Mouse (Mus musculus): Measurements from ENCODE around the gene Ep300. TPM values are rescaled to one million over a fixed set of nuclear protein-coding genes. Genes with fewer than 3 reads are reported as not detected.

Ep300 gene
- 28.4 and 37.3 TPM in 2 replicates for polyA plus RNA-seq (2014; fragmentation: Nextera tagmentation; extraction: Ambion mirVana)

- no peaks in the 10 kb centered on the region; the same call in 1 of the 2 replicates for H3K27me3 ChIP-seq (ENCODE audit: control insufficient read depth, insufficient read depth, low read length)
- peak within 1 kb of the TSS; percentile 99 for H3K9ac ChIP-seq (replicated peaks; ENCODE audit: low read depth, low read length)
- H3K4me1 ChIP-seq (ENCODE audit: control insufficient read depth, insufficient read depth, low read length), result peaks cover 25% of the 10 kb centered on the region
- peak; percentile 91 for ATAC-seq (ENCODE audit: low read depth)
- H3K9me3 ChIP-seq (ENCODE audit: control insufficient read depth, low read length), result no peaks in the 10 kb centered on the region
- peak within 1 kb of the TSS; percentile 97 for H3K4me2 ChIP-seq (ENCODE audit: low read depth, low read length)
- no peaks in the 10 kb centered on the region for H3K36me3 ChIP-seq (ENCODE audit: control insufficient read depth, insufficient read depth, low read length)
- peak within 1 kb of the TSS; percentile 80 for H3K4me3 ChIP-seq (ENCODE audit: low read depth, low read length)
- H3K27ac ChIP-seq (ENCODE audit: low read depth, low read length), result peak within 1 kb of the TSS; percentile 100
- WGBS, result 1% methylated on average over 44 of the region's 68 CpGs
These were observed at the start of gene Ep300 for GRCm38 (mm10) chr15:81584913-81585745. Gene Ep300, plus strand, starts transcription at chr15:81585351.

- H3K9ac ChIP-seq (replicated peaks; ENCODE audit: low read depth, low read length), result no peak overlapping the region
- ATAC-seq (ENCODE audit: low read depth), result no peak
- H3K36me3 ChIP-seq (ENCODE audit: control insufficient read depth, insufficient read depth, low read length), result no peaks in the 10 kb centered on the region
- no peak overlapping the region for H3K27ac ChIP-seq (ENCODE audit: low read depth, low read length)
- H3K4me2 ChIP-seq (ENCODE audit: low read depth, low read length), result no peak overlapping the region
- H3K27me3 ChIP-seq (ENCODE audit: control insufficient read depth, insufficient read depth, low read length), result no peaks in the 10 kb centered on the region
- H3K4me3 ChIP-seq (ENCODE audit: low read depth, low read length), result no peak overlapping the region
- 24% methylated on average over 9 of the region's 9 CpGs for WGBS
- H3K4me1 ChIP-seq (ENCODE audit: control insufficient read depth, insufficient read depth, low read length), result no peaks in the 10 kb centered on the region
- no peaks in the 10 kb centered on the region for H3K9me3 ChIP-seq (ENCODE audit: control insufficient read depth, low read length)
These were observed 49.2 kb upstream of the Ep300 start for GRCm38 (mm10) chr15:81535881-81536351.

GRCm38 (mm10) chr15:81538149-81538548 lies 47.0 kb upstream of the Ep300 start:
- no peak for ATAC-seq (ENCODE audit: low read depth)
- no peaks in the 10 kb centered on the region for H3K27me3 ChIP-seq (ENCODE audit: control insufficient read depth, insufficient read depth, low read length)
- H3K9ac ChIP-seq (replicated peaks; ENCODE audit: low read depth, low read length), result no peak overlapping the region
- WGBS, result 91% methylated on average over 4 of the region's 4 CpGs
- no peaks in the 10 kb centered on the region for H3K9me3 ChIP-seq (ENCODE audit: control insufficient read depth, low read length)
- no peak overlapping the region for H3K27ac ChIP-seq (ENCODE audit: low read depth, low read length)
- no peaks in the 10 kb centered on the region for H3K4me1 ChIP-seq (ENCODE audit: control insufficient read depth, insufficient read depth, low read length)
- no peak overlapping the region for H3K4me2 ChIP-seq (ENCODE audit: low read depth, low read length)
- no peak overlapping the region for H3K4me3 ChIP-seq (ENCODE audit: low read depth, low read length)
- no peaks in the 10 kb centered on the region for H3K36me3 ChIP-seq (ENCODE audit: control insufficient read depth, insufficient read depth, low read length)

- no peak for ATAC-seq (ENCODE audit: low read depth)
- 79% methylated on average over 2 of the region's 2 CpGs for WGBS
- Histone ChIP-seq H3K4me3 (ENCODE audit: low read depth, low read length) (no peak overlapping the region), H3K4me1 (ENCODE audit: control insufficient read depth, insufficient read depth, low read length) (no peaks in the 10 kb centered on the region), H3K9ac (replicated peaks; ENCODE audit: low read depth, low read length) (no peak overlapping the region), H3K36me3 (ENCODE audit: control insufficient read depth, insufficient read depth, low read length) (no peaks in the 10 kb centered on the region), H3K4me2 (ENCODE audit: low read depth, low read length) (no peak overlapping the region), H3K27me3 (ENCODE audit: control insufficient read depth, insufficient read depth, low read length) (no peaks in the 10 kb centered on the region), H3K9me3 (ENCODE audit: control insufficient read depth, low read length) (no peaks in the 10 kb centered on the region), H3K27ac (ENCODE audit: low read depth, low read length) (no peak overlapping the region)
These were observed 45.6 kb upstream of the Ep300 start for GRCm38 (mm10) chr15:81539560-81539959.

- WGBS, result 91% methylated on average over 2 of the region's 2 CpGs
- H3K4me3 ChIP-seq (ENCODE audit: low read depth, low read length), result no peak overlapping the region
- ATAC-seq (ENCODE audit: low read depth), result no peak
These were observed 40.2 kb upstream of the Ep300 start for GRCm38 (mm10) chr15:81544916-81545315.

GRCm38 (mm10) chr15:81545387-81546176 lies 39.6 kb upstream of the Ep300 start:
- Histone ChIP-seq H3K4me2 (ENCODE audit: low read depth, low read length) (no peak overlapping the region), H3K4me1 (ENCODE audit: control insufficient read depth, insufficient read depth, low read length) (no peaks in the 10 kb centered on the region), H3K27ac (ENCODE audit: low read depth, low read length) (no peak overlapping the region), H3K9me3 (ENCODE audit: control insufficient read depth, low read length) (no peaks in the 10 kb centered on the region), H3K27me3 (ENCODE audit: control insufficient read depth, insufficient read depth, low read length) (no peaks in the 10 kb centered on the region), H3K9ac (replicated peaks; ENCODE audit: low read depth, low read length) (no peak overlapping the region), H3K36me3 (ENCODE audit: control insufficient read depth, insufficient read depth, low read length) (no peaks in the 10 kb centered on the region), H3K4me3 (ENCODE audit: low read depth, low read length) (no peak overlapping the region)
- no peak for ATAC-seq (ENCODE audit: low read depth)
- WGBS, result 83% methylated on average over 5 of the region's 5 CpGs

More at GRCm38 (mm10) chr15:81544916-81545315, 40.2 kb upstream of the Ep300 start:
- no peak overlapping the region for H3K27ac ChIP-seq (ENCODE audit: low read depth, low read length)
- H3K27me3 ChIP-seq (ENCODE audit: control insufficient read depth, insufficient read depth, low read length), result no peaks in the 10 kb centered on the region
- H3K9ac ChIP-seq (replicated peaks; ENCODE audit: low read depth, low read length), result no peak overlapping the region
- no peaks in the 10 kb centered on the region for H3K4me1 ChIP-seq (ENCODE audit: control insufficient read depth, insufficient read depth, low read length)
- no peaks in the 10 kb centered on the region for H3K36me3 ChIP-seq (ENCODE audit: control insufficient read depth, insufficient read depth, low read length)
- no peak overlapping the region for H3K4me2 ChIP-seq (ENCODE audit: low read depth, low read length)
- no peaks in the 10 kb centered on the region for H3K9me3 ChIP-seq (ENCODE audit: control insufficient read depth, low read length)

GRCm38 (mm10) chr15:81553455-81553854 lies 31.7 kb upstream of the Ep300 start:
- WGBS, result 92% methylated on average over 1 of the region's 1 CpGs
- Histone ChIP-seq H3K9me3 (ENCODE audit: control insufficient read depth, low read length) (no peaks in the 10 kb centered on the region), H3K9ac (replicated peaks; ENCODE audit: low read depth, low read length) (no peak overlapping the region), H3K4me1 (ENCODE audit: control insufficient read depth, insufficient read depth, low read length) (no peaks in the 10 kb centered on the region), H3K27me3 (ENCODE audit: control insufficient read depth, insufficient read depth, low read length) (no peaks in the 10 kb centered on the region), H3K27ac (ENCODE audit: low read depth, low read length) (no peak overlapping the region), H3K4me3 (ENCODE audit: low read depth, low read length) (no peak overlapping the region), H3K36me3 (ENCODE audit: control insufficient read depth, insufficient read depth, low read length) (no peaks in the 10 kb centered on the region), H3K4me2 (ENCODE audit: low read depth, low read length) (no peak overlapping the region)
- no peak for ATAC-seq (ENCODE audit: low read depth)

GRCm38 (mm10) chr15:81554558-81555297 lies 30.4 kb upstream of the Ep300 start:
- no peaks in the 10 kb centered on the region for H3K27me3 ChIP-seq (ENCODE audit: control insufficient read depth, insufficient read depth, low read length)
- no peaks in the 10 kb centered on the region for H3K9me3 ChIP-seq (ENCODE audit: control insufficient read depth, low read length)
- H3K4me2 ChIP-seq (ENCODE audit: low read depth, low read length), result no peak overlapping the region
- H3K27ac ChIP-seq (ENCODE audit: low read depth, low read length), result no peak overlapping the region
- no peaks in the 10 kb centered on the region for H3K4me1 ChIP-seq (ENCODE audit: control insufficient read depth, insufficient read depth, low read length)
- 54% methylated on average over 18 of the region's 18 CpGs for WGBS
- no peak for ATAC-seq (ENCODE audit: low read depth)
- H3K9ac ChIP-seq (replicated peaks; ENCODE audit: low read depth, low read length), result no peak overlapping the region
- no peaks in the 10 kb centered on the region for H3K36me3 ChIP-seq (ENCODE audit: control insufficient read depth, insufficient read depth, low read length)
- H3K4me3 ChIP-seq (ENCODE audit: low read depth, low read length), result no peak overlapping the region

All from neural tube, embryonic 14.5 days (tissue).